Mouse (Mus musculus): Measurements from ENCODE around the gene Rhobtb1.

The Rhobtb1 gene

GRCm38 (mm10) chr10:69246762-69247161 is 95.5 kb downstream of the Rhobtb1 start:
- no peak for DNase-seq (ENCODE audit: low spot score in 2 of 2)

GRCm38 (mm10) chr10:69247311-69248033 is 96.2 kb downstream of the Rhobtb1 start:
- DNase-seq (ENCODE audit: low spot score in 2 of 2) = no peak

GRCm38 (mm10) chr10:69248261-69249160 is 97.3 kb downstream of the Rhobtb1 start:
- DNase-seq (ENCODE audit: low spot score in 2 of 2) = no peak

- no peak for DNase-seq (ENCODE audit: low spot score in 2 of 2)
These were observed 100.0 kb downstream of the Rhobtb1 start for GRCm38 (mm10) chr10:69251254-69251653.

- no peak for DNase-seq (ENCODE audit: low spot score in 2 of 2)
These were observed 101.2 kb downstream of the Rhobtb1 start for GRCm38 (mm10) chr10:69252112-69253074.

GRCm38 (mm10) chr10:69253075-69253685 is 101.9 kb downstream of the Rhobtb1 start:
- DNase-seq (ENCODE audit: low spot score in 2 of 2) = no peak

GRCm38 (mm10) chr10:69253686-69254080 is 102.4 kb downstream of the Rhobtb1 start:
- DNase-seq (ENCODE audit: low spot score in 2 of 2) = no peak

- DNase-seq (ENCODE audit: low spot score in 2 of 2) = no peak
These were observed 103.2 kb downstream of the Rhobtb1 start for GRCm38 (mm10) chr10:69254390-69254847.

- no peak for DNase-seq (ENCODE audit: low spot score in 2 of 2)
These were observed 104.4 kb downstream of the Rhobtb1 start for GRCm38 (mm10) chr10:69255594-69255993.

- no peak for DNase-seq (ENCODE audit: low spot score in 2 of 2)
These were observed 106.4 kb downstream of the Rhobtb1 start for GRCm38 (mm10) chr10:69257592-69258133.

GRCm38 (mm10) chr10:69258588-69258987 is 107.4 kb downstream of the Rhobtb1 start:
- DNase-seq (ENCODE audit: low spot score in 2 of 2) = no peak

GRCm38 (mm10) chr10:69259161-69259560 is 107.9 kb downstream of the Rhobtb1 start:
- DNase-seq (ENCODE audit: low spot score in 2 of 2) = no peak

GRCm38 (mm10) chr10:69259929-69260328 is 108.7 kb downstream of the Rhobtb1 start:
- DNase-seq (ENCODE audit: low spot score in 2 of 2) = no peak

GRCm38 (mm10) chr10:69262918-69263822 is 111.9 kb downstream of the Rhobtb1 start:
- DNase-seq (ENCODE audit: low spot score in 2 of 2) = no peak

- DNase-seq (ENCODE audit: low spot score in 2 of 2) = no peak
These were observed 112.7 kb downstream of the Rhobtb1 start for GRCm38 (mm10) chr10:69263906-69264305.

GRCm38 (mm10) chr10:69265421-69265820 is 114.2 kb downstream of the Rhobtb1 start:
- no peak for DNase-seq (ENCODE audit: low spot score in 2 of 2)

GRCm38 (mm10) chr10:69268061-69268643 is 116.9 kb downstream of the Rhobtb1 start:
- DNase-seq (ENCODE audit: low spot score in 2 of 2) = no peak

GRCm38 (mm10) chr10:69271436-69271835 is 120.2 kb downstream of the Rhobtb1 start:
- no peak for DNase-seq (ENCODE audit: low spot score in 2 of 2)

- no peak for DNase-seq (ENCODE audit: low spot score in 2 of 2)
These were observed 123.0 kb downstream of the Rhobtb1 start for GRCm38 (mm10) chr10:69274275-69274674.

Measured in frontal cortex, postnatal 25 days (tissue).